Mouse (Mus musculus): Measurements from ENCODE around the gene P2rx5. TPM values are rescaled to one million over a fixed set of nuclear protein-coding genes. Genes with fewer than 3 reads are reported as not detected.

P2rx5 gene
- 1 to 10 TPM; 8.7 to 9.7 TPM for total RNA-seq (2021)
- long read RNA-seq, experiment 1, partial matches to known transcripts, result 0 of 6 reads
- long read RNA-seq, experiment 1, other reads (novel, unspliced or antisense), result 3 of 6 reads
- long read RNA-seq, experiment 2, transcript P2rx5-201 (13 exons, 2,395 nt), result major isoform, 16 of 21 reads
- long read RNA-seq, experiment 2, partial matches to known transcripts, result 1 of 21 reads
- long read RNA-seq, experiment 2, other reads (novel, unspliced or antisense), result 4 of 21 reads

GRCm38 (mm10) chr11:73159957-73160810 is at the start of gene P2rx5:
TSS of gene P2rx5 (plus strand) at chr11:73160421.
- DNase-seq, result peak; percentile 68

- no peak for DNase-seq
Observed at GRCm38 (mm10) chr11:73111414-73111813, 48.8 kb upstream of the P2rx5 start.

- no peak for DNase-seq
Observed at GRCm38 (mm10) chr11:73126495-73126894, 33.7 kb upstream of the P2rx5 start.

GRCm38 (mm10) chr11:73131020-73131419 is 29.2 kb upstream of the P2rx5 start:
- DNase-seq, result no peak

- no peak for DNase-seq
Observed at GRCm38 (mm10) chr11:73132999-73133398, 27.2 kb upstream of the P2rx5 start.

- DNase-seq, result no peak
Observed at GRCm38 (mm10) chr11:73134222-73134621, 26.0 kb upstream of the P2rx5 start.

GRCm38 (mm10) chr11:73136587-73136986 is 23.6 kb upstream of the P2rx5 start:
- DNase-seq, result no peak

GRCm38 (mm10) chr11:73137116-73137515 is 23.1 kb upstream of the P2rx5 start:
- DNase-seq, result no peak

GRCm38 (mm10) chr11:73137591-73138501 is 22.4 kb upstream of the P2rx5 start, which contains the start of gene Haspin:
TSS of gene Haspin (minus strand) at chr11:73138294.
- DNase-seq, result peak; percentile 87

GRCm38 (mm10) chr11:73144261-73144681 is 15.9 kb upstream of the P2rx5 start:
- DNase-seq, result peak; percentile 30

- DNase-seq, result peak; percentile 47
Observed at GRCm38 (mm10) chr11:73146026-73146974, 13.9 kb upstream of the P2rx5 start.

GRCm38 (mm10) chr11:73146975-73147365 is 13.3 kb upstream of the P2rx5 start:
- no peak for DNase-seq

- no peak for DNase-seq
Observed at GRCm38 (mm10) chr11:73148209-73148608, 12.0 kb upstream of the P2rx5 start.

GRCm38 (mm10) chr11:73155071-73155470 is 5.2 kb upstream of the P2rx5 start:
- DNase-seq, result no peak

- peak; percentile 81 for DNase-seq
Observed at GRCm38 (mm10) chr11:73160811-73161200, 585 bp downstream of the P2rx5 start.

- no peak for DNase-seq
Observed at GRCm38 (mm10) chr11:73161616-73162015, 1.4 kb downstream of the P2rx5 start.

GRCm38 (mm10) chr11:73162284-73162683 is 2.1 kb downstream of the P2rx5 start:
- DNase-seq, result no peak

- no peak for DNase-seq
Observed at GRCm38 (mm10) chr11:73168071-73168470, 7.8 kb downstream of the P2rx5 start.

- DNase-seq, result no peak
Observed at GRCm38 (mm10) chr11:73168576-73168975, 8.4 kb downstream of the P2rx5 start.

GRCm38 (mm10) chr11:73169231-73169630 is 9.0 kb downstream of the P2rx5 start:
- DNase-seq, result no peak

- DNase-seq, result peak; percentile 64
Observed at GRCm38 (mm10) chr11:73172186-73172585, 12.0 kb downstream of the P2rx5 start.

All from gastrocnemius, postnatal 25 days (tissue).